ENCODE assay signal across 11 mouse cellular contexts in genomic region chr5:118081996-118082395, GRCm38 (mm10). TPM values are rescaled to one million over a fixed set of nuclear protein-coding genes. Genes with fewer than 3 reads are reported as not detected.
DNase-seq lines count a peak whose midpoint lies in the region; ATAC-seq and TF ChIP-seq lines count a peak whose summit lies in the region.
"Had no signal": no experiment of that assay in that cellular context is flagged by ENCODE, and none has a peak within 500 bp of the region (broad histone marks: within the 10 kb centered on the region; RNA-seq: fewer than 3 reads in every experiment).

No protein-coding gene starts in this region.

- no peaks in the 10 kb centered on the region for H3K27me3 ChIP-seq in hindbrain, embryonic 11.5 days (ENCODE audit: control insufficient read depth, insufficient read depth, low read length)
- no peaks in the 10 kb centered on the region for H3K27me3 ChIP-seq in hindbrain, embryonic 16.5 days (replicated peaks; ENCODE audit: control insufficient read depth, insufficient read depth, low read length)
- H3K27me3 ChIP-seq in splenic B cell, adult 2 months (ENCODE audit: control insufficient read depth, insufficient read depth, low read length, poor library complexity, severe bottlenecking): no peaks in the 10 kb centered on the region
- no peaks in the 10 kb centered on the region for H3K27me3 ChIP-seq in cerebellum, adult 2 months (ENCODE audit: control insufficient read depth, insufficient read depth, low read length)

- H3K36me3 ChIP-seq in hindbrain, embryonic 11.5 days (ENCODE audit: control insufficient read depth, insufficient read depth, low read length): no peaks in the 10 kb centered on the region
- H3K36me3 ChIP-seq in hindbrain, embryonic 16.5 days (ENCODE audit: control insufficient read depth, insufficient read depth, low read length): no peaks in the 10 kb centered on the region
- no peaks in the 10 kb centered on the region for H3K36me3 ChIP-seq in splenic B cell, adult 2 months (ENCODE audit: control insufficient read depth, insufficient read depth, low read length, poor library complexity, severe bottlenecking)

- no peak overlapping the region for H3K4me3 ChIP-seq in hindbrain, embryonic 11.5 days (ENCODE audit: low read depth, low read length)
- no peak overlapping the region for H3K4me3 ChIP-seq in hindbrain, embryonic 16.5 days (ENCODE audit: low read length)
- no peak overlapping the region for H3K4me3 ChIP-seq in cerebellum, adult 2 months (replicated peaks; ENCODE audit: insufficient read depth, low read depth, low read length)
- H3K4me3 ChIP-seq: left cerebral cortex, adult 2 months had no signal

- no peak for TF ChIP-seq CTCF in cerebellum, adult 2 months (IDR thresholded peaks at IDR 0.05; ENCODE audit: borderline replicate concordance, insufficient read depth, low read depth, low read length)

- no peaks in the 10 kb centered on the region for H3K9me3 ChIP-seq in hindbrain, embryonic 11.5 days (ENCODE audit: control insufficient read depth, low read length)
- H3K9me3 ChIP-seq in hindbrain, embryonic 16.5 days (ENCODE audit: control insufficient read depth, low read length): no peaks in the 10 kb centered on the region

- no peak for DNase-seq in hindbrain, embryonic 11.5 days (ENCODE audit: low spot score)
- peak; percentile 47 to 58 for DNase-seq in CD8-positive naive resting alpha-beta T cell, adult 2 months (ENCODE audit: low read depth in 2 of 2, low spot score in 2 of 2)
- peak; percentile 45 for DNase-seq in splenic B cell, adult 2 months (ENCODE audit: low read depth, low spot score)
- no peak for DNase-seq in kidney, postnatal 4 days
- no peak for DNase-seq in kidney, adult 18-20 months
- no peak for DNase-seq in cerebellum, adult 2 months
- DNase-seq: gastrocnemius, postnatal 10 days; kidney, adult 8-10 months had no signal

- H3K9ac ChIP-seq in hindbrain, embryonic 11.5 days (ENCODE audit: low read depth, low read length): no peak overlapping the region
- H3K9ac ChIP-seq in hindbrain, embryonic 16.5 days (ENCODE audit: low read depth, low read length): no peak overlapping the region

- no peak for TF ChIP-seq POLR2A in cerebellum, adult 2 months (IDR thresholded peaks at IDR 0.05; ENCODE audit: borderline replicate concordance, insufficient read depth, low read length)

- no peak overlapping the region for H3K4me2 ChIP-seq in hindbrain, embryonic 11.5 days (replicated peaks; ENCODE audit: low read depth, low read length)
- no peak overlapping the region for H3K4me2 ChIP-seq in hindbrain, embryonic 16.5 days (ENCODE audit: low read length)

- H3K4me1 ChIP-seq in hindbrain, embryonic 11.5 days (replicated peaks; ENCODE audit: control insufficient read depth, insufficient read depth, low read length): peaks cover 13% of the 10 kb centered on the region; the same call in 1 of the 2 replicates
- H3K4me1 ChIP-seq in hindbrain, embryonic 16.5 days (ENCODE audit: control insufficient read depth, insufficient read depth, low read depth, low read length): peaks cover 67% of the 10 kb centered on the region
- H3K4me1 ChIP-seq in cerebellum, adult 2 months (ENCODE audit: control insufficient read depth, insufficient read depth, low read length): peaks cover 54% of the 10 kb centered on the region

- WGBS in hindbrain, embryonic 11.5 days: 71% methylated on average over 6 of the region's 6 CpGs
- 81% methylated on average over 6 of the region's 6 CpGs for WGBS in hindbrain, embryonic 16.5 days
- 77% methylated on average over 6 of the region's 6 CpGs for WGBS in cerebellum, adult 2 months

- no peak for ATAC-seq in hindbrain, embryonic 11.5 days (ENCODE audit: low FRiP score)
- no peak for ATAC-seq in hindbrain, embryonic 16.5 days
- ATAC-seq in hematopoietic stem cell, adult 5-6 weeks (replicated peaks in 1 of 2; ENCODE audit: insufficient read depth in 1 of 2, low FRiP score in 2 of 2, low TSS enrichment in 1 of 2, low read depth in 1 of 2, poor library complexity in 2 of 2, severe bottlenecking in 2 of 2): peak; percentile 74 to 78

- peak overlapping the region; percentile 52 for H3K27ac ChIP-seq in hindbrain, embryonic 11.5 days (ENCODE audit: low read depth, low read length)
- no peak overlapping the region for H3K27ac ChIP-seq in hindbrain, embryonic 16.5 days (ENCODE audit: low read depth, low read length)
- H3K27ac ChIP-seq in cerebellum, adult 2 months (ENCODE audit: insufficient read depth, low read length): no peak overlapping the region

RNA-seq across cellular contexts. Expression of gene Tesc, which starts 54.5 kb away (rescaled TPM):
- 0.63 and 1.4 TPM in 2 replicates for polyA plus RNA-seq in hindbrain, embryonic 11.5 days (2014; fragmentation: Nextera tagmentation; extraction: Ambion mirVana)
- polyA plus RNA-seq in hindbrain, embryonic 16.5 days (2015; fragmentation: Nextera tagmentation; extraction: Ambion mirVana): 4.1 and 5.4 TPM in 2 replicates
- total RNA-seq in hematopoietic stem cell, adult 5-6 weeks (2017): 1.0 TPM in 1 of 2 replicates, not detected in the other
- polyA plus RNA-seq in cerebellum, adult 2 months (2012; rRNA removed): 95.4 and 102 TPM in 2 replicates

Comparison
In these comparisons a context has a peak if more than half of its experiments do, and no peak if none do; other contexts are left out.
1. ATAC-seq: peak in hematopoietic stem cell, adult 5-6 weeks (2 of 2); none in hindbrain, embryonic 11.5 days (single experiment) and hindbrain, embryonic 16.5 days (single experiment).
2. DNase-seq: peak in CD8-positive naive resting alpha-beta T cell, adult 2 months (2 of 2) and splenic B cell, adult 2 months (single experiment); none in hindbrain, embryonic 11.5 days (single experiment), kidney, postnatal 4 days (0 of 2), kidney, adult 18-20 months (single experiment) and cerebellum, adult 2 months (0 of 2).
3. RNA of gene Tesc, which starts 54.5 kb away (polyA plus RNA-seq): 95.4 to 102 TPM in cerebellum, adult 2 months; 4.1 to 5.4 TPM in hindbrain, embryonic 16.5 days and 0.63 to 1.4 TPM in hindbrain, embryonic 11.5 days; every median in the first group is over 10 times any median in the second.